Mouse (Mus musculus) right cerebral cortex, postnatal 25 days (tissue): ENCODE measurements around the gene Pias1.
"Not testable (repeated sequence)": the region's sequence is repeated elsewhere in the genome, so short reads cannot be mapped to it uniquely, and the experiment has no call there.

Experiments used
- DNase-seq: peaks from one replicate; pipeline ENCODE4 v3.0.0; 2022

Gene Pias1

DNA sequence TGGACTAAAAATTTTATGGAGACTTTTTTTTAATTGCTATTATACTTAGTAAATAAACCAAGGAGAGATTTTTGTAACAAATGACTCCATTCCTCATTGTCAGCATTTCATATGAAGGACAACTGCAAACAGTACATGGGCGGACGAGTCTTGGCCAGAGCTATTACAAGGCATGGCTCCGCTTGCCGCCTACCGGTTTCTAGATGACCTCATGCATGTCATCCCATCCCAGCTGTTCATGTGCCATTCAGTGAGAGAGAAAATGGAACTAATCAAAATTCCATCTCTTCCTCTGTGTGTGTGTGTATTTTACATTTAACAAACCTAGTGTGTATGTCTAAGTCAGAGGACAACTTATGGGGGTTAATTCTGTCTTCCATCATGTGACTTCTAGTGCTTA is 51.9 kb downstream of the Pias1 start:
- no peak for DNase-seq

- DNase-seq = no peak
Measured at GRCm38 (mm10) chr9:62934700-62935400, 52.9 kb downstream of the Pias1 start.

- no peak for DNase-seq
Measured at GRCm38 (mm10) chr9:62932575-62933339, 55.0 kb downstream of the Pias1 start.

GRCm38 (mm10) chr9:62924886-62925610 is 62.7 kb downstream of the Pias1 start:
- no peak for DNase-seq

- no peak for DNase-seq
Measured at GRCm38 (mm10) chr9:62920877-62921276, 66.8 kb downstream of the Pias1 start.

DNA sequence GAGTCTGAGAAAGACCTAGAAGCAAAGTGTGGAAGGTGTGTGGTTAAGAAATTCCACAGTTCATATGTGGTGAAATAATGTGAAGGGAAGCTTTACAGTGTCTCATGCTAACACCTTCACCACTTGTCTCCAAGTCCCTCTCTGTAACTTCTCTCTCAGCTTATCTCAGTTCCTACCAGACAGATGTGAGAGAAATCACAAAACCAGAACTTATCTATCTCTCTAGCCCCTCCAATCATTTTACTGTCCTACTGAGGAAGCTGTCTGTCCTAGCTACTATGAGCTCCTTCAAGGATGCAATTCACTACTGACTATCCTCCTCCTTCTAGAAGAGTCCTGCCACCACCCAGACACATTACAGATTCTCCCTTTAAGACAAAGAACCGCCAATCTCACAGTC is 70.7 kb downstream of the Pias1 start:
- DNase-seq = no peak

- no peak for DNase-seq
Measured at GRCm38 (mm10) chr9:62913390-62914069, 74.2 kb downstream of the Pias1 start.

DNA sequence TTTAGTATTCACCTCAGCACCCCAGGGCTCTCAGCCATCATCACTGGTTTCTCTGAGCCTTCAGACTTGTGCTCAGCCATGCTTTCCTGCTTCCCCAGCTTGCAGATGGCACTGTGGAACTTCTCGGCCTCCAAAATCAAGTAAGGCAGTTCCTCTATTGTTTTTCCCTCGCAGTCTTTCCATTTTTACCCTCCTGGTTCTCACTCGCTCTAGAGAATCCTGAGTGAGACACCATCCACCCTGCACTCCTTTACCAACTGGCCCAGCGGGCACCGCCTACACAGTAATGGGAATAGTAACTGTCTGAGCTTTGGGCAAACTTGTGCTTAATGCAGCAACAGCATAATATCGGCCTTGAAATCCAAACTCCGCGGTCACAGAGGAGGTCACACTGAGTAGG is 82.7 kb downstream of the Pias1 start:
- no peak for DNase-seq

GRCm38 (mm10) chr9:62903841-62904240 is 83.9 kb downstream of the Pias1 start:
- no peak for DNase-seq

- DNase-seq = no peak
Measured at GRCm38 (mm10) chr9:62901736-62902135, 86.0 kb downstream of the Pias1 start.

DNA sequence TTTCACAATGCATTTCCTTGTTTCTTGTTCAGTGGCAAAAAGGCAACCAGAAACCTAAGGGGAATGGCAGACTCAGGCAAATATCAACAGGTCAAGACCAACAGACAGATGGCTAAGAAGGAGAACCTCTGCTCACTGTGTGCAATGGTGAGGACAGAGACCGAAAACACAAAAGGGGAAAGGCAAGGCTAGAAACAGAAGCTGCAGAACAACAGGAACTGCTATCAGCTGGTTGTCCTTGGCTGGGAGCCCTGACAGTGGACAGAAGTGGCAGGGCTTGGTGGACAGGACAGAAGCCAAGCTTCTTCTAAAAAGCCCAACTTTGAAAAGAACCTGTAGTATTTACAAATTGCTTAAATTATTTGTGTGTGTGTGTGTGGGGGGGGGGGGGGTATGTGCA is 93.2 kb downstream of the Pias1 start:
- no peak for DNase-seq

DNA sequence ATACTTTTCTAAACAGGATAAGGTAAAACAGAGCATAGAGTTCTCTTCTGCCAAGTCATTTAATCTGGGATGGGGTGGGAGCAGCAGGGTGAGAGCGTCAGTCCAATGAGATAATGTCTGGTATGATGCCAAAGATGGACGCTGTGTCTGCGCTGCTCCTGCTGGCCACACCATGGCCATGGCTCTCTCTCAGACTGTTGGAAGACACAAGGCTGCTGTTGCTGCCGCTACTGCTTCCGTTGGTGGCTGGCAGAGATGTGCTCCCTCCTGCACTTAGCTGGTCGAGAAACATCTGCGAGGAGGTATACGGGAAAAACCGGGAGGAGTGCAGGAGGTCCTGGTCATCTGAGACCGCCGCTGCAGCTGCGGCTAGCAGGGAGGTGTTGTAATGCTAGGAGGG is 105.9 kb downstream of the Pias1 start:
- DNase-seq = no peak

DNA sequence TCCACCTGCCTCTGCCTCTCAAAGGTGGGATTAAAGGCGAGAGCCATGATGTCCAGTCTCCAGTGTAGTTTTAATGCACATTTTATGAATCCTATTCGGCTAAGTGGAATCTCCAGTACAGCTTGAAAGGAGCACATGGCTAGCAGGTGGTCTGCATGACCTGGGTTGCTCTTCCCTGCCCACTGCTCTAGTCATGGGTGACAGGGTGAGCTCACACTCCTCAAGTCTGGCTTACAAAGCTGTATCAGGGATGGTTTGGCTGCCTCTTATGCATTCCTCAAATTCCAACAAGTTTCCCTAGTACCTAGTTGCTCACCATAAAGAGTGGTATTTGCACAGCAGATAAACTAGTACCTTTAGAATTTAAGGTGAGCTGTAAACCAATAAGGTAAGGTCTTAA is 109.9 kb downstream of the Pias1 start:
- no peak for DNase-seq

DNA sequence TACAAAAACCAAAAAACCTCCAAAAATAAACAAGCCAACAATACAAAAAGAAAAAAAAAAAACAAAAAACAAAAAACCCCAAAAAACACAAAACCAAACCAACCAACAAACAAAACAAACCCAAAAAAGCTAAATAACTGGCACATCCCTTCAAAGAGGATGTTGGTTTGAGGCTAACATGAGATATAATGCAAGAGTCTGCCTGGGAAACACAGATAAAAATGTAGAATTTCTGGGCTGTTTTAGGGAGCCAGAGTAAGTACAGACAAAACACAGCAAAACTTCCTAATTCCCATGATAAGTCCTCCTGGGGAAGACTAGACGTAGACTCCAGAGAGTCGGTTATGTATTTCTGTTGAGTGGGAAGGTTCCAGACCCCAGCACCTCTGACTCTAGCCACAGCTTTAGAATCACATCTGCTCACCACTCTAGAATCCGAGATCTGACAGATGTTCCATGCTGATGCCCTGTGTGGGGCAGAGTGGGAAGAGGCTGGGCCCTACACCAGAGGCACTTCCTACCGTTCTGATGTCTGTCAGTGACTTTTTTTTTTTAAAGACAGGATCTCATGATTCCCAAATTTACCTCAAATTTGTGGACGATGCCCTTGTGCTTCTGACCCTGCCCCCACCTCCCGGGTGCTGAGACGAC is 110.6 kb downstream of the Pias1 start:
- no peak for DNase-seq

DNA sequence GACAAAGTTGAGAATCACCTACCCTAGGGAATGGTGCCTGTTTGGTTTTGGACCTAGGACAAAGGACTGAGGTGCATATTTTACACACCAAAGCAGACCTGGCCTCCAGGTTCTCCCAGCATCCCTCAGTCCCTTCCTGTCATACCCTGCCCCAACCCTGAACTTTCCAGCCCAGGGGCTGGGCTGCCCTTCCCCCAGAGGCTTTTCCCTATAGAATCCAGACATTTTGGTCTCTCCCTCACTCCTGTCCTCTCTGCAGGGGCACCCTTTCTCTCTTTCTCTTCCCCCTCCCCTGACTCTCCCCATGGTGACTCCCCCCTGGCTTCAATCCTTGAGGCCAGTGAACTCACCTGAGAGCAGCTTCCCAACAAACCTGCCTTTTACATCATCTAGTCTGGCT is 117.0 kb downstream of the Pias1 start:
- no peak for DNase-seq

- DNase-seq = not testable (repeated sequence)
Measured at GRCm38 (mm10) chr9:62869236-62869635, 118.5 kb downstream of the Pias1 start.

- DNase-seq = no peak
Measured at GRCm38 (mm10) chr9:62860866-62861265, 126.9 kb downstream of the Pias1 start.

DNA sequence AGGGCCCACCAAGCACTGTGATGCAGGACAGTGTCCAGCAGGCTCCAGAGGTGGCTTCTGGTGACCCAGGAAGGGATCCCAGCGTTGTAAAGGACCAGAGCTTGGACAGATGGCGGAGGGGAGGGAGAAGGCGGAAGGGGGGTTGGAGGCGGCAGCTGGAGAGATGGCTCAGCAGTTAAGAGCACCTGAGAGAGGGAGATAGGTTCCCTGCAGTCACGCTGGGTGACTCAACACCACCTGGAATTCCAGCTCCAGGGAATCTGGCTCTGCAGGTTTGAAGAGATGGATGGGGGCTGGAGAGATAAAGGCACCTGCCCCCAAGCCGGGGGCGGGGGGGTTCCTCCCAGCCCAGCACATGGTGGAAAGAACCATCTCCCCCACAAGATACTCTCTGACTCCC is 127.6 kb downstream of the Pias1 start:
- DNase-seq = not testable (repeated sequence)

DNA sequence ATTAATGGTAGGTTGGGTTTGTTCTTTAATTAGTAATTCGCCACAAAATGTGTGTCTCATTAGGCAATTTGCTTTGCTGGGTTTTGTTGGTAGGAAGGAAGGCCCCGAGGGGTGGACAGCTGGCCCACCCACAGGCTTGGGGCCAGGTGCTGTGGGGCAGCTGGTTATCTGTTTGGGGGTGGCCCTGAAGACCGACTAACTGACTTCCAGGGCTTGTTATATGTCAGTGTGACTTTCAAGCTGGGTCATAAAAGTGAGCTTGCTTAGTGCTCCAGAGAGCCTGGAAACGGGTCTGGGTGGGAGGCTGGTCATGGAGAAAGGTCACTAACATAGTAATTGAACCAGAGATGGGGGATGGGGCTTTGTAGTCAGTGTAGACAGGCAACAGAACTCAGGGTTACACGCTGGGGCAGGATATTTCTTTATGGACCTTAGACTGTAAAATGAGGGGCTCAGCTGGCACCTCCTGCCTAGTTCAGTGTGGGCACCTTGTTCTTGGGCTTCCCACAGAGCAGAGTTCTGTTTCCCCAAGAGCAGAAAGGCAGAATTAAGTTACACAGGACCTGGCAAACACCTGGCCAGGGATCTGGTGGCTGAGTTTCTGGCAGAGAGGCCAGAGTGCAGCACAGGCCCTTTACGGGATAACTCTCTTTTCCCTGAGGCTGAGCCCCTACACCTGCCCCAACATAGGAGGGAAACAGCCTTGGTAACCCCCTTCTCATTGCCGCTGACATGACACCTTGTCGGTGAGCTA is 129.3 kb downstream of the Pias1 start:
- no peak for DNase-seq

DNA sequence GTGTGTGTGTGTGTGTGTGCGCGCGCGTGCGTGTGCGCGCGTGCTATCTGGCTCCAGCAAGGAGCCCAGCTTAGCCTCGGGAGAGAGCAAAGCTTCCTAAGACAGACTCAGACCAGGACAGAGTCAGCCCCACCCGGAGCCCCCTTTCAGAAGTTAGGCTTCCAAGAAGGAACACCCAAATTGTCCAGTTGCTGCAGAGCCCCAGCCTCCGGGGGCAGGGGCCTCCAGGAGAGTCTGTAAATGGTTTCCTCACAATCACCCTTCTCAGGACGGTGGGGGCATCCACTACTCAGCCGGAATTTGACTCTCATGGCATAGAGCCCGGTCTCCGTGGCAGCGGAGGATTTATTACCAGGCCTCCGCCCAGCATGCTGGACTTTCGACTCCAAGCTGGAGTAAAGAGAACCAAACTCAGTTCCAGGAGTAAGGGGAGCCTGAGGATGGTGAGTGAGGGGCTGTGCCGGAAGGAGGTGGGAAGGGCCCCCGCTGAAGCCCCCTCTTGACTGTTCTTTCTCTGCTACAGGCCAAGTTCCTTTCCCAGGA is 129.9 kb downstream of the Pias1 start, which contains the start of gene Calml4:
Calml4 (plus strand) TSS at position 362 of the 543 bp plus-strand sequence.
- no peak for DNase-seq

DNA sequence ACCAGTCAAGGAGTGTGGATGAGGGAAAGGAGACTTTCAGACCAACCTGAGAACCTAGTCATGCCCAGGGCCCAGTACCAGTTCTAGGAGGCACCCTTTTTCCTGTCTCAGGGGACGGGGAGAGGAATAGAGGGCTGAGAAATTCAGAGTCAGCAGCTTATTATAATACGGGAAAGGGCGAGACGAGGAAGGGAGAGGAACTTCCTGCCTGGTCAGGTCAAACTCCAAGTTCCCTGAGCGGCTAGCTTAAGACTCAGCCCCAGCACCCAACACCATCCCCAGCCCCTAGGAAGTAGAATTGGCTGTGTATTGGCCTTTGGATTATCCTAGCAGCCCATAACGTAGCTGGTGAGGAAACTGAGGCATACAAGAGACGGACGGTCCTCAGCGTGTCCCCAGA is 130.5 kb downstream of the Pias1 start:
- no peak for DNase-seq

GRCm38 (mm10) chr9:62854483-62854882 is 133.2 kb downstream of the Pias1 start:
- no peak for DNase-seq
